Mouse (Mus musculus) MEL (cell line): ENCODE data around the gene Ripor3. TPM values are rescaled to one million over a fixed set of nuclear protein-coding genes. Genes with fewer than 3 reads are reported as not detected.

Source experiments
- DNase-seq: peaks from one replicate; pipeline ENCODE4 v3.0.0; 2011; ENCODE audit warnings: low read depth, low spot score
- H3K27ac ChIP-seq: 2 replicates; pipeline ENCODE4 v1.5.1; 2012; ENCODE audit warnings: low read depth, mild to moderate bottlenecking, control low read depth, low read length, moderate library complexity; ENCODE audit not compliant: control insufficient read depth
- H3K27me3 ChIP-seq, 2 experiments: fragments of 150-350 bp in 1 of 2; sonication (generic) in 1 of 2; 2 replicates each; pipeline ENCODE4 v1.6.1; 2012; ENCODE audit warnings: low read length in 2 of 2, mild to moderate bottlenecking in 2 of 2, improper control_type of control experiment in 1 of 2, moderate library complexity in 1 of 2; ENCODE audit not compliant: insufficient read depth in 2 of 2, control insufficient read depth in 1 of 2
- H3K36me3 ChIP-seq, 2 experiments: 2 replicates each; pipeline ENCODE4 v1.6.1; 2012 to 2014; ENCODE audit warnings: low read length in 2 of 2, improper control_type of control experiment in 1 of 2, inconsistent platforms in 1 of 2, mild to moderate bottlenecking in 1 of 2; ENCODE audit not compliant: insufficient read depth in 2 of 2, control insufficient read depth in 1 of 2
- H3K4me1 ChIP-seq, 2 experiments: fragments of 150-350 bp in 1 of 2; sonication (generic) in 1 of 2; 2 replicates each; pipeline ENCODE4 v1.6.1; 2012; ENCODE audit warnings: low read length in 2 of 2, improper control_type of control experiment in 1 of 2, mild to moderate bottlenecking in 1 of 2; ENCODE audit not compliant: insufficient read depth in 2 of 2, control insufficient read depth in 1 of 2
- H3K4me3 ChIP-seq, 2 experiments: fragments of 150-350 bp in 1 of 2; sonication (generic) in 1 of 2; 2 replicates each; pipeline ENCODE4 v1.5.1; 2012; ENCODE audit warnings: low read depth in 2 of 2, low read length in 2 of 2, mild to moderate bottlenecking in 2 of 2, moderate library complexity in 2 of 2, control low read depth in 1 of 2, improper control_type of control experiment in 1 of 2; ENCODE audit not compliant: control insufficient read depth in 1 of 2, insufficient read depth in 1 of 2
- H3K79me2 ChIP-seq: 2 replicates; pipeline ENCODE4 v1.6.1; 2012; ENCODE audit warnings: mild to moderate bottlenecking, low read length, moderate library complexity; ENCODE audit not compliant: control insufficient read depth, poor library complexity, insufficient read depth
- H3K9ac ChIP-seq: 2 replicates; pipeline ENCODE4 v1.6.1; 2012; ENCODE audit warnings: low read depth, mild to moderate bottlenecking, control low read depth, low read length, moderate library complexity; ENCODE audit not compliant: control insufficient read depth, poor library complexity, severe bottlenecking
- H3K9me3 ChIP-seq: fragments of 150-350 bp; sonication (generic); replicated peaks from 2 replicates; pipeline ENCODE4 v1.6.1; 2012; ENCODE audit warnings: mild to moderate bottlenecking, low read length, improper control_type of control experiment, moderate library complexity; ENCODE audit not compliant: insufficient read depth
- BHLHE40 ChIP-seq: IDR thresholded peaks from 2 replicates; pipeline ENCODE4 v1.6.1; 2012; ENCODE audit warnings: low read depth, mild to moderate bottlenecking, inconsistent platforms, low read length, improper control_type of control experiment, borderline replicate concordance
- CTCF ChIP-seq, 3 experiments: IDR thresholded peaks in 2 of 3; conservative IDR thresholded peaks in 1 of 3; 2 replicates each; pipeline ENCODE4 v1.5.1; 2011 to 2012; ENCODE audit warnings: low read length in 3 of 3, low read depth in 2 of 3, mild to moderate bottlenecking in 2 of 3, improper control_type of control experiment in 1 of 3, inconsistent platforms in 1 of 3, mixed read lengths in 1 of 3, moderate library complexity in 1 of 3; ENCODE audit not compliant: control insufficient read depth in 1 of 3, insufficient read depth in 1 of 3, poor library complexity in 1 of 3, severe bottlenecking in 1 of 3
- E2F4 ChIP-seq: IDR thresholded peaks from 2 replicates; pipeline ENCODE4 v1.6.1; 2011; ENCODE audit warnings: low read depth, low read length, improper control_type of control experiment, borderline replicate concordance
- ELF1 ChIP-seq: IDR thresholded peaks from 2 replicates; pipeline ENCODE4 v1.6.1; 2014; ENCODE audit warnings: low read depth, mild to moderate bottlenecking, inconsistent platforms, low read length, improper control_type of control experiment, moderate library complexity
- EP300 ChIP-seq, 2 experiments: IDR thresholded peaks; 2 replicates each; pipeline ENCODE4 v1.6.1; 2011; ENCODE audit warnings: improper control_type of control experiment in 2 of 2, low read length in 2 of 2, low read depth in 1 of 2, mild to moderate bottlenecking in 1 of 2
- ETS1 ChIP-seq: IDR thresholded peaks from 2 replicates; pipeline ENCODE4 v1.6.1; 2012; ENCODE audit warnings: low read depth, mild to moderate bottlenecking, inconsistent platforms, low read length, improper control_type of control experiment, moderate library complexity
- GABPA ChIP-seq: IDR thresholded peaks from 2 replicates; pipeline ENCODE4 v1.6.1; 2012; ENCODE audit warnings: low read depth, mild to moderate bottlenecking, inconsistent platforms, low read length, improper control_type of control experiment, moderate library complexity
- GATA1 ChIP-seq: IDR thresholded peaks from 2 replicates; pipeline ENCODE4 v1.6.1; 2011; ENCODE audit warnings: low read depth, low read length, improper control_type of control experiment
- KAT2A ChIP-seq: conservative IDR thresholded peaks from 2 replicates; pipeline ENCODE4 v1.6.1; 2012; ENCODE audit warnings: low read depth, low read length, improper control_type of control experiment, inconsistent platforms
- MAZ ChIP-seq: IDR thresholded peaks from 2 replicates; pipeline ENCODE4 v1.6.1; 2012; ENCODE audit warnings: low read depth, mild to moderate bottlenecking, inconsistent platforms, low read length, improper control_type of control experiment
- MEF2A ChIP-seq: IDR thresholded peaks from 2 replicates; pipeline ENCODE4 v1.6.1; 2014; ENCODE audit warnings: low read depth, mild to moderate bottlenecking, inconsistent platforms, low read length, improper control_type of control experiment; ENCODE audit not compliant: poor library complexity, insufficient replicate concordance, severe bottlenecking; ENCODE audit errors: extremely low read depth
- MYB ChIP-seq: IDR thresholded peaks from 2 replicates; pipeline ENCODE4 v1.6.1; 2011; ENCODE audit warnings: mild to moderate bottlenecking, low read depth, low read length, improper control_type of control experiment
- NELFE ChIP-seq: IDR thresholded peaks from 2 replicates; pipeline ENCODE4 v1.6.1; 2011; ENCODE audit warnings: low read depth, low read length, improper control_type of control experiment
- NRF1 ChIP-seq: IDR thresholded peaks from 2 replicates; pipeline ENCODE4 v1.6.1; 2014; ENCODE audit warnings: low read depth, mild to moderate bottlenecking, inconsistent platforms, low read length, improper control_type of control experiment, moderate library complexity; ENCODE audit not compliant: poor library complexity, insufficient read depth, severe bottlenecking
- POLR2AphosphoS2 ChIP-seq: IDR thresholded peaks from 2 replicates; pipeline ENCODE4 v1.6.1; 2011; ENCODE audit warnings: low read length, improper control_type of control experiment
- RAD21 ChIP-seq: IDR thresholded peaks from 2 replicates; pipeline ENCODE4 v1.6.1; 2011; ENCODE audit warnings: mild to moderate bottlenecking, low read depth, low read length, improper control_type of control experiment
- SIN3A ChIP-seq: IDR thresholded peaks from 2 replicates; pipeline ENCODE4 v1.6.1; 2012; ENCODE audit warnings: low read length, improper control_type of control experiment, inconsistent platforms
- SMC3 ChIP-seq: IDR thresholded peaks from 2 replicates; pipeline ENCODE4 v1.6.1; 2011; ENCODE audit warnings: low read depth, low read length, improper control_type of control experiment
- TAL1 ChIP-seq: IDR thresholded peaks from 2 replicates; pipeline ENCODE4 v1.6.1; 2012; ENCODE audit warnings: mild to moderate bottlenecking, inconsistent platforms, low read length, moderate library complexity, mixed read lengths
- TBP ChIP-seq: IDR thresholded peaks from 2 replicates; pipeline ENCODE4 v1.8.0; 2011; ENCODE audit warnings: low read depth, low read length, improper control_type of control experiment
- USF1 ChIP-seq: IDR thresholded peaks from 2 replicates; pipeline ENCODE4 v1.6.1; 2014; ENCODE audit warnings: low read depth, mild to moderate bottlenecking, inconsistent platforms, low read length, improper control_type of control experiment, moderate library complexity
- ZKSCAN1 ChIP-seq: IDR thresholded peaks from 2 replicates; pipeline ENCODE4 v1.6.1; 2012; ENCODE audit warnings: low read depth, mild to moderate bottlenecking, inconsistent platforms, low read length, improper control_type of control experiment, moderate library complexity
- polyA plus RNA-seq, 2 experiments: library from polyadenylated mRNA; stranded (reverse) in 1 of 2; unstranded in 1 of 2; fragments of >175 nt in 1 of 2; fragments of >200 nt in 1 of 2; gene quantifications; 2 replicates each; pipeline versions ENCODE4 v1.2.1 to v1.2.4; 2012; ENCODE audit warnings: low replicate concordance in 2 of 2, low read depth in 1 of 2; ENCODE audit not compliant: insufficient read length in 2 of 2, insufficient read depth in 1 of 2, missing spikeins in 1 of 2
- total RNA-seq: library from RNA; depleted of rRNA; stranded (reverse); fragments of 300-350 nt; gene quantifications from 2 replicates; pipeline ENCODE4 v1.2.3, GENCODE M21; 2012

Ripor3 gene
- total and polyA plus RNA-seq, 3 experiments: not detected

GRCm38 (mm10) chr2:168003431-168003830 lies 7.0 kb downstream of the Ripor3 start:
- Histone ChIP-seq H3K27me3 (no peaks in the 10 kb centered on the region), H3K27ac (no peak overlapping the region), H3K4me1 (no peaks in the 10 kb centered on the region), H3K79me2 (no peaks in the 10 kb centered on the region), H3K9ac (no peak overlapping the region), H3K9me3 (no peaks in the 10 kb centered on the region), H3K4me3 (no peak overlapping the region), H3K36me3 (no peaks in the 10 kb centered on the region)
- no peak for DNase-seq
- no peak for TF ChIP-seq RAD21
- no peak for TF ChIP-seq POLR2AphosphoS2
- no peak for TF ChIP-seq CTCF (IDR thresholded peaks at IDR 0.05 in 2 of 3, conservative IDR thresholded peaks at IDR 0.05 in 1 of 3; ENCODE audit: control insufficient read depth in 1 of 3, insufficient read depth in 1 of 3, low read depth in 2 of 3, low read length in 3 of 3, poor library complexity in 1 of 3, severe bottlenecking in 1 of 3)
- no peak for TF ChIP-seq TBP
- TF ChIP-seq TAL1: no peak
- TF ChIP-seq SIN3A: no peak
- TF ChIP-seq MAZ: no peak
- TF ChIP-seq ETS1: no peak
- TF ChIP-seq NRF1: no peak
- no peak for TF ChIP-seq ELF1
- TF ChIP-seq MYB: no peak
- no peak for TF ChIP-seq MEF2A
- no peak for TF ChIP-seq EP300 (IDR thresholded peaks at IDR 0.05; ENCODE audit: low read depth in 1 of 2, low read length in 2 of 2)
- no peak for TF ChIP-seq NELFE
- TF ChIP-seq E2F4: no peak

- Histone ChIP-seq H3K9ac (no peak overlapping the region), H3K79me2 (no peaks in the 10 kb centered on the region), H3K4me3 (no peak overlapping the region), H3K9me3 (no peaks in the 10 kb centered on the region), H3K36me3 (no peaks in the 10 kb centered on the region), H3K27ac (no peak overlapping the region), H3K4me1 (no peaks in the 10 kb centered on the region), H3K27me3 (no peaks in the 10 kb centered on the region)
- no peak for DNase-seq
- TF ChIP-seq USF1: no peak
- no peak for TF ChIP-seq CTCF (IDR thresholded peaks at IDR 0.05 in 2 of 3, conservative IDR thresholded peaks at IDR 0.05 in 1 of 3; ENCODE audit: control insufficient read depth in 1 of 3, insufficient read depth in 1 of 3, low read depth in 2 of 3, low read length in 3 of 3, poor library complexity in 1 of 3, severe bottlenecking in 1 of 3)
These were observed 7.5 kb downstream of the Ripor3 start for GRCm38 (mm10) chr2:168002884-168003283.

GRCm38 (mm10) chr2:168002188-168002587 lies 8.2 kb downstream of the Ripor3 start:
- no peak overlapping the region for H3K27ac ChIP-seq
- no peaks in the 10 kb centered on the region for H3K9me3 ChIP-seq
- no peak overlapping the region for H3K9ac ChIP-seq
- DNase-seq: no peak
- H3K27me3 ChIP-seq: no peaks in the 10 kb centered on the region
- H3K4me1 ChIP-seq: no peaks in the 10 kb centered on the region
- H3K79me2 ChIP-seq: no peaks in the 10 kb centered on the region
- no peak overlapping the region for H3K4me3 ChIP-seq
- no peaks in the 10 kb centered on the region for H3K36me3 ChIP-seq
- no peak for TF ChIP-seq ZKSCAN1
- TF ChIP-seq KAT2A: no peak
- no peak for TF ChIP-seq GATA1
- no peak for TF ChIP-seq SMC3
- TF ChIP-seq BHLHE40: no peak
- TF ChIP-seq USF1: no peak
- TF ChIP-seq GABPA: no peak
- TF ChIP-seq TBP: no peak
- TF ChIP-seq CTCF (IDR thresholded peaks at IDR 0.05 in 2 of 3, conservative IDR thresholded peaks at IDR 0.05 in 1 of 3; ENCODE audit: control insufficient read depth in 1 of 3, insufficient read depth in 1 of 3, low read depth in 2 of 3, low read length in 3 of 3, poor library complexity in 1 of 3, severe bottlenecking in 1 of 3): no peak
